Mouse (Mus musculus): ENCODE measurements around the gene Serinc3. TPM values are rescaled to one million over a fixed set of nuclear protein-coding genes. Genes with fewer than 3 reads are reported as not detected.

Serinc3 gene
- total and polyA plus RNA-seq, 2 experiments from 2014 or later: 31.7 to 98.2 TPM

GRCm38 (mm10) chr2:163642685-163643575, 2.0 kb downstream of the Serinc3 start:
- H3K27ac ChIP-seq (ENCODE audit: low read depth, low read length): no peak overlapping the region; the same call in 1 of the 2 replicates
- no peak overlapping the region for H3K9ac ChIP-seq
- WGBS: 90% methylated on average over 30 of the region's 30 CpGs
- H3K4me1 ChIP-seq (ENCODE audit: insufficient read depth): peaks cover 11% of the 10 kb centered on the region; the same call in 1 of the 2 replicates
- DNase-seq (no peak), ATAC-seq (no peak)
- TF ChIP-seq CTCF (IDR thresholded peaks at IDR 0.05; ENCODE audit: low read depth): no peak
- no peaks in the 10 kb centered on the region for H3K9me3 ChIP-seq (ENCODE audit: low read length)
- H3K27me3 ChIP-seq (ENCODE audit: insufficient read depth, low read length): no peaks in the 10 kb centered on the region
- H3K4me2 ChIP-seq (ENCODE audit: low read depth): peak overlapping the region; percentile 50
- no peak overlapping the region; the same call in 1 of the 2 replicates for H3K4me3 ChIP-seq (ENCODE audit: low read depth, low read length)
- no peaks in the 10 kb centered on the region for H3K36me3 ChIP-seq (ENCODE audit: insufficient read depth)

- WGBS: 82% methylated on average over 3 of the region's 3 CpGs
- no peak for ATAC-seq
These were observed 3.2 kb downstream of the Serinc3 start for GRCm38 (mm10) chr2:163641681-163642080.

DNA sequence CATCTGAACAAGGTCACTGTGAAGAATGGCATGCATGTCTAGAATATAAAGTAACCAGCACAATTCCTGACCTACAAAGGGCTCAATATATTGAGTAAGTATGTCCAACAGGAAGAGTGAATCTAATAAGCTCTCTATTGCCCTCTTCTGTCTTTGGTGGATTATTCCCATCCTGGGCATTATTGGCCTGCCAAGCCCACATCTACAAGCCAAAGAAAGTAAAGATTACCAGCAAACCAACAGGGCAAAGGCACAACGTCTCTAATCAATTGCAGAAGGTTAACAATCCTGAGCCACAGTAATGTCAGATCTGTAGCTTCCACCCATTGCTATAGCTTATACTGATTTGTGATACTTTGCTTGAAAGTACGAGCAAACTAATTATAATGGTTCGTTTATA, 4.4 kb downstream of the Serinc3 start:
- no peak for TF ChIP-seq CTCF (IDR thresholded peaks at IDR 0.05; ENCODE audit: low read depth)
- DNase-seq (no peak), ATAC-seq (no peak)
- Histone ChIP-seq H3K4me1 (ENCODE audit: insufficient read depth) (peaks cover 11% of the 10 kb centered on the region; the same call in 1 of the 2 replicates), H3K36me3 (ENCODE audit: insufficient read depth) (peaks cover 2% of the 10 kb centered on the region), H3K9me3 (ENCODE audit: low read length) (no peaks in the 10 kb centered on the region), H3K4me3 (ENCODE audit: low read depth, low read length) (no peak overlapping the region), H3K4me2 (ENCODE audit: low read depth) (no peak overlapping the region), H3K27ac (ENCODE audit: low read depth, low read length) (no peak overlapping the region), H3K27me3 (ENCODE audit: insufficient read depth, low read length) (no peaks in the 10 kb centered on the region), H3K9ac (no peak overlapping the region)
- WGBS: 55% methylated on average over 3 of the region's 3 CpGs

More at GRCm38 (mm10) chr2:163641681-163642080, 3.2 kb downstream of the Serinc3 start:
- Histone ChIP-seq H3K36me3 (ENCODE audit: insufficient read depth) (peaks cover 2% of the 10 kb centered on the region; the same call in 1 of the 2 replicates), H3K27ac (ENCODE audit: low read depth, low read length) (no peak overlapping the region), H3K9me3 (ENCODE audit: low read length) (no peaks in the 10 kb centered on the region), H3K4me3 (ENCODE audit: low read depth, low read length) (no peak overlapping the region), H3K27me3 (ENCODE audit: insufficient read depth, low read length) (no peaks in the 10 kb centered on the region), H3K9ac (no peak overlapping the region), H3K4me1 (ENCODE audit: insufficient read depth) (peaks cover 11% of the 10 kb centered on the region; the same call in 1 of the 2 replicates), H3K4me2 (ENCODE audit: low read depth) (no peak overlapping the region)
- TF ChIP-seq CTCF (IDR thresholded peaks at IDR 0.05; ENCODE audit: low read depth): no peak
- no peak for DNase-seq

DNA sequence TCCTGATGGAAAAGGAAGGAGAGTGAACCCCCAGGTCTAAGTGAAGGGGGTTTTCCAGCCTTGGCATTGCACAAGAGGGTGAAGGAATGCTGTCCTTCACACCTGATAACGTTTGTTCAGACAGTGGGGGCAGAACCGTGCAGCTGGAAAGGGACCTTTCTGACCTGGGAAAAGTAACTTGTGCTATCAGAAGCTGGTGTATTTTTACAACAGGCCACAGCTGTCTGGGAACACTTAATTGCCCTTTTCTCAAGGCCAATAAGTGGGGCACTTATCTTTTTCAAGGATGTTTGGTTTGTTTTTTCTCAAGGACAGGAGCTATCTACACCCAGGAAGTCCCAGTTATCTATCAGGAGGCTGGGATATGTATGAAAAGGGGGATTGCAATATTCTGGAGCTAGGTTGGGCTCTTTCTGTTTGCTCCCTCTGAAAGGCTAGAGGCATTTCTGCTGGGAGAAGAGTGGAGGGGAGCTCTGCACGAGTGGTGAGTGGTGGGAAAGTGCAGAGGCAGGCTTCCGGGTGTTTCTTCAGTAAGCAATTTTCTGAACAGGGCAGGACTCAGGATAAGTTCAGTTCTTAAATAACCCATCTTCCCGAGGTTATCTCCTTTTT, 7.2 kb downstream of the Serinc3 start:
- ATAC-seq: no peak
- no peak overlapping the region for H3K27ac ChIP-seq (ENCODE audit: low read depth, low read length)
- H3K36me3 ChIP-seq (ENCODE audit: insufficient read depth): peaks cover 11% of the 10 kb centered on the region
- no peak for TF ChIP-seq CTCF (IDR thresholded peaks at IDR 0.05; ENCODE audit: low read depth)
- H3K4me3 ChIP-seq (ENCODE audit: low read depth, low read length): no peak overlapping the region
- H3K4me2 ChIP-seq (ENCODE audit: low read depth): no peak overlapping the region
- no peak overlapping the region for H3K9ac ChIP-seq
- H3K9me3 ChIP-seq (ENCODE audit: low read length): no peaks in the 10 kb centered on the region
- peaks cover under 1% of the 10 kb centered on the region; the same call in 1 of the 2 replicates for H3K4me1 ChIP-seq (ENCODE audit: insufficient read depth)
- H3K27me3 ChIP-seq (ENCODE audit: insufficient read depth, low read length): no peaks in the 10 kb centered on the region
- whole genome bisulfite sequencing: 82% methylated on average over 5 of the region's 5 CpGs
- DNase-seq: no peak

DNA sequence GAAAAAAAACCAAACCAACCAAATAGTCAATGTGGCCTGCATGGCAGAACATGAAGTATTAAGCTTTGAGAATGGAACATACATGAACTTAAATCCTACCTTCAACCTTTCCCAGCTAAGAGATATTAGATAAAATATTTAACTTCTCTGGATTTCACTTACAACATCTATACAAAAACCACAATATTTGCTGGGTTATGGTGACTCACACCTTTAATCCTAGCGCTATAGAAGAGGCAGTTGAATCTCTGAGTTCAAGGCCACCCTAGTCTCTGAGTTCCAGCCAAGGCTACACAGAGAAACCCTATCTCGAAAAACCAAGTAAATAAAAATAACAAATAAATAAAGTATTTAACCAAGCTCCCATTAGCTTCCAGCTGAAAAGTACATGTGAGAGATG, 8.9 kb downstream of the Serinc3 start:
- Histone ChIP-seq H3K4me3 (ENCODE audit: low read depth, low read length) (no peak overlapping the region), H3K27me3 (ENCODE audit: insufficient read depth, low read length) (no peaks in the 10 kb centered on the region), H3K4me1 (ENCODE audit: insufficient read depth) (no peaks in the 10 kb centered on the region), H3K4me2 (ENCODE audit: low read depth) (no peak overlapping the region), H3K36me3 (ENCODE audit: insufficient read depth) (peaks cover 25% of the 10 kb centered on the region), H3K9ac (no peak overlapping the region), H3K27ac (ENCODE audit: low read depth, low read length) (no peak overlapping the region), H3K9me3 (ENCODE audit: low read length) (no peaks in the 10 kb centered on the region)
- DNase-seq (no peak), ATAC-seq (no peak)
- no peak for TF ChIP-seq CTCF (IDR thresholded peaks at IDR 0.05; ENCODE audit: low read depth)
- 95% methylated on average over 2 of the region's 2 CpGs for WGBS

- Histone ChIP-seq H3K36me3 (ENCODE audit: insufficient read depth) (peaks cover 43% of the 10 kb centered on the region), H3K4me3 (ENCODE audit: low read depth, low read length) (no peak overlapping the region), H3K9me3 (ENCODE audit: low read length) (no peaks in the 10 kb centered on the region), H3K9ac (no peak overlapping the region), H3K4me2 (ENCODE audit: low read depth) (no peak overlapping the region), H3K27ac (ENCODE audit: low read depth, low read length) (no peak overlapping the region), H3K27me3 (ENCODE audit: insufficient read depth, low read length) (no peaks in the 10 kb centered on the region), H3K4me1 (ENCODE audit: insufficient read depth) (no peaks in the 10 kb centered on the region)
- DNase-seq (no peak), ATAC-seq (no peak)
- TF ChIP-seq CTCF (IDR thresholded peaks at IDR 0.05; ENCODE audit: low read depth): no peak
- 92% methylated on average over 2 of the region's 2 CpGs for WGBS
These were observed 10.7 kb downstream of the Serinc3 start for GRCm38 (mm10) chr2:163634211-163634610.

DNA sequence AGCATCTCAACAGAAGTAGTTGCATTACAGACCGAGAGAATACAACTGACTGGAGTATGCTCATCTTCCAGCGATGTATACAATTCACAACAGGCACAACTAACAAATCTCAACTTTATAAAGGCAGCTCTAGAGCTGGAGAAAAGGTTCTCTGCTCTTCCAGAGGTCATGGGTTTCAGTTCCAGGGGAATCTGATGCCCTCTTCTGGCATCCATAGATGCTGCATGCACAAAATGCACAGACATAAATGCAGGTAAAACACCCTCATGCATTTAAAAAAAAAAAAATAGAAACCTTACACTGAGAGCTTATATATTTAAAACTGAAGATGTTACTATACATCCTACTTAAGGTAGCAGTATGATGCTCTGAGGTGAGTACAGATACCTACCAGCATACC, 13.2 kb downstream of the Serinc3 start:
- ATAC-seq (no peak), DNase-seq (no peak)
- Histone ChIP-seq H3K9ac (no peak overlapping the region), H3K4me2 (ENCODE audit: low read depth) (no peak overlapping the region), H3K36me3 (ENCODE audit: insufficient read depth) (peaks cover 53% of the 10 kb centered on the region), H3K27me3 (ENCODE audit: insufficient read depth, low read length) (no peaks in the 10 kb centered on the region), H3K9me3 (ENCODE audit: low read length) (no peaks in the 10 kb centered on the region), H3K4me1 (ENCODE audit: insufficient read depth) (no peaks in the 10 kb centered on the region), H3K4me3 (ENCODE audit: low read depth, low read length) (no peak overlapping the region), H3K27ac (ENCODE audit: low read depth, low read length) (no peak overlapping the region)
- WGBS: 97% methylated on average over 2 of the region's 2 CpGs
- peak; percentile 12; the same call in 1 of the 2 replicates for TF ChIP-seq CTCF (IDR thresholded peaks at IDR 0.05; ENCODE audit: low read depth)

Data from forebrain, postnatal 0 days (tissue).